Mouse (Mus musculus): Measurements from ENCODE around the gene March9. TPM values are rescaled to one million over a fixed set of nuclear protein-coding genes. Genes with fewer than 3 reads are reported as not detected.

Gene March9
- polyA plus RNA-seq, 1 experiment from 2014 or later = 7.4 TPM

DNA sequence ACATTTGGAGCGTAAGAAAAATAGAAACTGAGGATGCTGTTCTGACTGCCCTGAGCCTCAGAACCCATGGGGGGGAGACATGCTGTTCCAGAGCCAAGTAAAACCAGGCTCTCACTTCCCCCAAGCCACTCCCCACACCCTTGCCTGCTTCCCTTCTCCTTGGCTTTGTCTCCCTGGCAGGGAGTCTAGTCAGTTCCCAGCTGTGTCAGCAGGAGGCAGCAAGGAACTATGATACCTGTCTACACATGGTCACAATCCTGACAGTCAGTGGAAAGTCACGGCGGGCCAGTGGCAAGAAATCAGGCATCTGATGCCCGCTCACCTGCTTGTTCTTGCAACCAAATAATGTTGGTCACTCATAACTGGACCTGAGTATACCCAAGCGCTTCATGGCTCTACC lies 43.5 kb downstream of the March9 start:
- 67% methylated on average over 5 of the region's 5 CpGs for WGBS
- Histone ChIP-seq H3K4me3 (replicated peaks) (no peak overlapping the region), H3K36me3 (no peaks in the 10 kb centered on the region), H3K9me3 (replicated peaks) (no peaks in the 10 kb centered on the region), H3K27ac (replicated peaks) (no peak overlapping the region), H3K9ac (replicated peaks) (no peak overlapping the region), H3K4me2 (no peak overlapping the region), H3K27me3 (replicated peaks) (no peaks in the 10 kb centered on the region), H3K4me1 (no peaks in the 10 kb centered on the region)
- no peak for ATAC-seq (ENCODE audit: low FRiP score)

Other genes with a start within 250 kb of the March9 start
- gene Atp23, start 158.8 kb downstream of the March9 start, polyA plus RNA-seq (2015; fragmentation: Nextera tagmentation; extraction: Ambion mirVana) = 15.0 and 18.2 TPM in 2 replicates
- 15.7 and 25.4 TPM in 2 replicates for gene Ctdsp2, start 81.5 kb downstream of the March9 start, polyA plus RNA-seq (2015; fragmentation: Nextera tagmentation; extraction: Ambion mirVana)
- 19.2 and 22.4 TPM in 2 replicates for gene Avil, start 59.5 kb downstream of the March9 start, polyA plus RNA-seq (2015; fragmentation: Nextera tagmentation; extraction: Ambion mirVana)
- 66.6 and 71.0 TPM in 2 replicates for gene Tsfm, start 29.3 kb downstream of the March9 start, polyA plus RNA-seq (2015; fragmentation: Nextera tagmentation; extraction: Ambion mirVana)
- gene Mettl1, start 18.8 kb downstream of the March9 start, polyA plus RNA-seq (2015; fragmentation: Nextera tagmentation; extraction: Ambion mirVana) = 24.3 and 29.6 TPM in 2 replicates
- gene Eef1akmt3, start 18.7 kb downstream of the March9 start, polyA plus RNA-seq (2015; fragmentation: Nextera tagmentation; extraction: Ambion mirVana) = 0.27 and 0.51 TPM in 2 replicates
- gene Cyp27b1, start 11.9 kb downstream of the March9 start, polyA plus RNA-seq (2015; fragmentation: Nextera tagmentation; extraction: Ambion mirVana) = 0.11 and 0.14 TPM in 2 replicates
- 551 and 796 TPM in 2 replicates for gene Cdk4, start 3.4 kb upstream of the March9 start, polyA plus RNA-seq (2015; fragmentation: Nextera tagmentation; extraction: Ambion mirVana)
- 108 and 123 TPM in 2 replicates for gene Tspan31, start 10.1 kb upstream of the March9 start, polyA plus RNA-seq (2015; fragmentation: Nextera tagmentation; extraction: Ambion mirVana)
- 4.6 and 5.3 TPM in 2 replicates for gene Agap2, start 15.1 kb upstream of the March9 start, polyA plus RNA-seq (2015; fragmentation: Nextera tagmentation; extraction: Ambion mirVana)
- 127 and 130 TPM in 2 replicates for gene Os9, start 60.9 kb upstream of the March9 start, polyA plus RNA-seq (2015; fragmentation: Nextera tagmentation; extraction: Ambion mirVana)
- gene B4galnt1, start 105.0 kb upstream of the March9 start, polyA plus RNA-seq (2015; fragmentation: Nextera tagmentation; extraction: Ambion mirVana) = 69.5 and 70.4 TPM in 2 replicates
- gene Slc26a10, start 120.5 kb upstream of the March9 start, polyA plus RNA-seq (2015; fragmentation: Nextera tagmentation; extraction: Ambion mirVana) = 1.0 TPM in 2 replicates
- gene Arhgef25, start 129.9 kb upstream of the March9 start, polyA plus RNA-seq (2015; fragmentation: Nextera tagmentation; extraction: Ambion mirVana) = 32.7 and 34.9 TPM in 2 replicates
- gene Dtx3, start 135.5 kb upstream of the March9 start, polyA plus RNA-seq (2015; fragmentation: Nextera tagmentation; extraction: Ambion mirVana) = 211 and 245 TPM in 2 replicates
- 19.8 and 23.0 TPM in 2 replicates for gene Pip4k2c, start 151.4 kb upstream of the March9 start, polyA plus RNA-seq (2015; fragmentation: Nextera tagmentation; extraction: Ambion mirVana)
- gene Kif5a, start 203.2 kb upstream of the March9 start, polyA plus RNA-seq (2015; fragmentation: Nextera tagmentation; extraction: Ambion mirVana) = 97.3 and 113 TPM in 2 replicates
- 304 and 335 TPM in 2 replicates for gene Dctn2, start 206.2 kb upstream of the March9 start, polyA plus RNA-seq (2015; fragmentation: Nextera tagmentation; extraction: Ambion mirVana)
- gene Mbd6, start 228.8 kb upstream of the March9 start, polyA plus RNA-seq (2015; fragmentation: Nextera tagmentation; extraction: Ambion mirVana) = 16.4 and 18.3 TPM in 2 replicates